Mouse (Mus musculus): ENCODE measurements around the gene 2510009E07Rik.

DNA sequence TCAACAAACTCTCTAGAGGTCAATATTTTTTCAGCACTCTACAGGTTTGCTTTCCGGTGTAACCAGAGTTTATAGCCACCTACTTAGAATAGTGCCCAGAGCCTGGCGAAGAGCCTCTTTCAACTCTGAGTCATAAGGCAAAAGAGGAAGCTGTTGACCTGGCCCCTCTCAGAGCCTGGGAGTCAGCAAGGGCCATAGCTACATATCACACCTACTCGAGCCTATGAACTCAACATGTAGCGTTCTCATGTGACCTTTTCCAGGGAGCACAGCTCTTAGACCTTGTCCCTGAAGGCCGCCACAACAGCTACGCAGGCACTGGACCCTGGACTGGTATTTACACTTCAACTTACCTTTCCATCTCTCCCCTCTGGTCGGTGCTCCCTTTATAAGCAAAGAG, 25.3 kb upstream of the 2510009E07Rik start:
- TF ChIP-seq CTCF (IDR thresholded peaks at IDR 0.05; ENCODE audit: extremely low read depth, insufficient read depth, low read length) (no peak), POLR2A (IDR thresholded peaks at IDR 0.05; ENCODE audit: extremely low read depth, insufficient read depth, low read length) (no peak)

Data from cortical plate, adult 2 months (tissue).